Comparison of ENCODE assay signal across 8 mouse cellular contexts in genomic region chr1:59764407-59764971, GRCm38 (mm10). TPM values are rescaled to one million over a fixed set of nuclear protein-coding genes. Genes with fewer than 3 reads are reported as not detected.
A peak's percentile ranks its signal among the peaks of the same experiment; 100 is the strongest.
DNase-seq lines count a peak whose midpoint lies in the region; ATAC-seq and TF ChIP-seq lines count a peak whose summit lies in the region.

No protein-coding gene starts in this region.

- H3K79me2 ChIP-seq in liver, adult 2 months (ENCODE audit: control insufficient read depth, insufficient read depth, low read length): peaks cover 5% of the 10 kb centered on the region; the same call in 1 of the 2 replicates

- peak overlapping the region; percentile 99 for H3K27ac ChIP-seq in embryonic facial prominence, embryonic 14.5 days (replicated peaks; ENCODE audit: low read depth, low read length)
- peak overlapping the region; percentile 99 for H3K27ac ChIP-seq in kidney, embryonic 15.5 days
- peak overlapping the region; percentile 80 for H3K27ac ChIP-seq in liver, adult 2 months (replicated peaks; ENCODE audit: insufficient read depth, low read depth, low read length)
- H3K27ac ChIP-seq in stomach, embryonic 14.5 days (ENCODE audit: low read length): peak overlapping the region; percentile 98

- H3K9me3 ChIP-seq in embryonic facial prominence, embryonic 14.5 days (ENCODE audit: control insufficient read depth, low read length): no peaks in the 10 kb centered on the region
- H3K9me3 ChIP-seq in kidney, embryonic 15.5 days (replicated peaks): no peaks in the 10 kb centered on the region
- H3K9me3 ChIP-seq in stomach, embryonic 14.5 days (ENCODE audit: control insufficient read depth, low read depth, low read length): no peaks in the 10 kb centered on the region

- ATAC-seq in embryonic facial prominence, embryonic 14.5 days (ENCODE audit: low read depth): no peak
- ATAC-seq in kidney, embryonic 15.5 days (replicated peaks; ENCODE audit: low FRiP score): no peak
- ATAC-seq in monocyte, adult 5-6 weeks (replicated peaks; ENCODE audit: insufficient number of reproducible peaks, low FRiP score, low TSS enrichment, poor library complexity, severe bottlenecking): 0 out of 2 replicates have a peak, but pooled peaks have one; percentile 15
- no peak for ATAC-seq in stomach, embryonic 14.5 days (ENCODE audit: insufficient number of reproducible peaks, insufficient read depth, low FRiP score, low read depth)

- peak overlapping the region; percentile 96 for H3K9ac ChIP-seq in embryonic facial prominence, embryonic 14.5 days (ENCODE audit: low read depth, low read length)
- peak overlapping the region; percentile 92 for H3K9ac ChIP-seq in kidney, embryonic 15.5 days
- peak overlapping the region; percentile 59 for H3K9ac ChIP-seq in liver, adult 2 months (ENCODE audit: low read depth, low read length)
- peak overlapping the region; percentile 92 for H3K9ac ChIP-seq in stomach, embryonic 14.5 days (replicated peaks; ENCODE audit: low read depth, low read length)

- peak; percentile 18 to 52 for DNase-seq in urinary bladder, adult 18-20 months (ENCODE audit: low spot score in 2 of 2)
- no peak for DNase-seq in urinary bladder, postnatal 10 days (ENCODE audit: low spot score)
- DNase-seq in embryonic facial prominence, embryonic 14.5 days (ENCODE audit: low spot score): peak; percentile 59
- DNase-seq in heart, adult 9 months (ENCODE audit: low spot score in 2 of 2): peak; percentile 61 to 64
- peak; percentile 40 for DNase-seq in liver, adult 2 months (ENCODE audit: extremely low read depth, low read depth, low spot score)

- TF ChIP-seq CTCF in liver, adult 2 months (IDR thresholded peaks at IDR 0.05; ENCODE audit: low read depth, low read length): no peak

- H3K36me3 ChIP-seq in embryonic facial prominence, embryonic 14.5 days (ENCODE audit: control insufficient read depth, insufficient read depth, low read length): 0 out of 2 replicates have a peak, but pooled peaks cover 5% of the 10 kb centered on the region
- H3K36me3 ChIP-seq in kidney, embryonic 15.5 days: peaks cover 6% of the 10 kb centered on the region; the same call in 1 of the 2 replicates
- no peaks in the 10 kb centered on the region for H3K36me3 ChIP-seq in liver, adult 2 months (ENCODE audit: control insufficient read depth, insufficient read depth, low read length)
- no peaks in the 10 kb centered on the region for H3K36me3 ChIP-seq in stomach, embryonic 14.5 days (ENCODE audit: control insufficient read depth, insufficient read depth, low read length)

- no peaks in the 10 kb centered on the region for H3K27me3 ChIP-seq in embryonic facial prominence, embryonic 14.5 days (replicated peaks; ENCODE audit: control insufficient read depth, insufficient read depth, low read length)
- no peaks in the 10 kb centered on the region for H3K27me3 ChIP-seq in kidney, embryonic 15.5 days
- H3K27me3 ChIP-seq in liver, adult 2 months (ENCODE audit: control insufficient read depth, insufficient read depth, low read length): no peaks in the 10 kb centered on the region
- H3K27me3 ChIP-seq in stomach, embryonic 14.5 days (ENCODE audit: control insufficient read depth, insufficient read depth, low read length): no peaks in the 10 kb centered on the region

- peak overlapping the region; percentile 83 for H3K4me2 ChIP-seq in embryonic facial prominence, embryonic 14.5 days (ENCODE audit: low read depth, low read length)
- peak overlapping the region; percentile 79 for H3K4me2 ChIP-seq in kidney, embryonic 15.5 days
- peak overlapping the region; percentile 79 for H3K4me2 ChIP-seq in stomach, embryonic 14.5 days (replicated peaks; ENCODE audit: low read depth, low read length)

- H3K4me1 ChIP-seq in embryonic facial prominence, embryonic 14.5 days (ENCODE audit: control insufficient read depth, insufficient read depth, low read length): peaks cover 14% of the 10 kb centered on the region
- peaks cover 18% of the 10 kb centered on the region for H3K4me1 ChIP-seq in kidney, embryonic 15.5 days
- peaks cover 4% of the 10 kb centered on the region; the same call in 1 of the 2 replicates for H3K4me1 ChIP-seq in liver, adult 2 months (ENCODE audit: control insufficient read depth, insufficient read depth, low read length)
- peaks cover 13% of the 10 kb centered on the region; the same call in 1 of the 2 replicates for H3K4me1 ChIP-seq in stomach, embryonic 14.5 days (ENCODE audit: control insufficient read depth, insufficient read depth, low read length)

- under 1% methylated on average over 27 of the region's 27 CpGs for WGBS in embryonic facial prominence, embryonic 14.5 days
- under 1% methylated on average over 27 of the region's 27 CpGs for WGBS in kidney, embryonic 15.5 days
- under 1% methylated on average over 27 of the region's 27 CpGs for WGBS in liver, adult 2 months
- WGBS in stomach, embryonic 14.5 days: under 1% methylated on average over 27 of the region's 27 CpGs

- TF ChIP-seq POLR2A in liver, adult 2 months (IDR thresholded peaks at IDR 0.05; ENCODE audit: extremely low read depth, insufficient read depth, low read length): no peak

- H3K4me3 ChIP-seq in embryonic facial prominence, embryonic 14.5 days (ENCODE audit: low read depth, low read length): peak overlapping the region; percentile 92
- peak overlapping the region; percentile 88 for H3K4me3 ChIP-seq in kidney, embryonic 15.5 days (replicated peaks)
- H3K4me3 ChIP-seq in liver, adult 2 months (ENCODE audit: insufficient read depth, low read depth, low read length): peak overlapping the region; percentile 76
- peak overlapping the region; percentile 67 for H3K4me3 ChIP-seq in stomach, embryonic 14.5 days (ENCODE audit: low read depth, low read length)

RNA-seq across cellular contexts. Expression of gene Bmpr2, which starts 1.3 kb away (rescaled TPM):
- polyA plus RNA-seq in embryonic facial prominence, embryonic 14.5 days (2014; fragmentation: Nextera tagmentation; extraction: Ambion mirVana): 13.9 and 15.4 TPM in 2 replicates
- polyA plus RNA-seq in kidney, embryonic 15.5 days (2015; fragmentation: Nextera tagmentation; extraction: Ambion mirVana): 8.1 and 8.3 TPM in 2 replicates
- total RNA-seq in liver, adult 2 months (2014; rRNA removed): 16.2 and 16.6 TPM in 2 replicates
- 2.5 and 2.6 TPM in 2 replicates for polyA plus RNA-seq in liver, adult 2 months (2012; rRNA removed)
- 26.9 to 32.0 TPM (median 27.5 TPM) in 3 replicates for total RNA-seq in monocyte, adult 5-6 weeks (2017)
- polyA plus RNA-seq in stomach, embryonic 14.5 days (2014; fragmentation: Nextera tagmentation; extraction: Ambion mirVana): 15.0 and 17.2 TPM in 2 replicates
